Comparison of ENCODE assay signal across 7 mouse cellular contexts in the genomic region with DNA sequence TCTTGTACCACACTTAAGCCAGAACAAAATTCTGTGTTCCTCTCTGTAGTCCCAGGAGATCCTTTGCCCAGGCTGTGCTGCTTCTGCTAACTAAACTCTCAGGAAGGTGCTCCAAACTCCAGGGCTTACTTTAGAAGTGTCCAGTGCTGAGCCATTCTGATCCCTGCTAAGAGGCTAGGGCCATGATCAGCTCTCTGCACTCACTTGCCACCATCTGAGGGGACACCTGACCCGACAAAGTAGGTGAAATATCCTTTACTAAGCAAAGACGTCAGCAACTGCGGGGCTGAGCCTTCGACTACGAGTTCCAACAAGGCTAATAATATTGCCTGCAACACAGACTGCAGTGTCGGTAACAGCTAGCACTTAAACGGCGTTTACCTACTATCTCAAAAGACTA. TPM values are rescaled to one million over a fixed set of nuclear protein-coding genes. Genes with fewer than 3 reads are reported as not detected.
A peak's percentile ranks its signal among the peaks of the same experiment; 100 is the strongest.
DNase-seq lines count a peak whose midpoint lies in the region; ATAC-seq and TF ChIP-seq lines count a peak whose summit lies in the region.

No protein-coding gene starts in this region.

- H3K4me3 ChIP-seq in left cerebral cortex, adult 2 months = peak overlapping the region; percentile 85
- H3K4me3 ChIP-seq in hindbrain, embryonic 11.5 days (ENCODE audit: low read depth, low read length) = peak overlapping the region; percentile 58
- H3K4me3 ChIP-seq in midbrain, embryonic 14.5 days (replicated peaks; ENCODE audit: low read depth, low read length) = peak overlapping the region; percentile 57

- WGBS in hindbrain, embryonic 11.5 days = 4% methylated on average over 8 of the region's 8 CpGs
- 6% methylated on average over 8 of the region's 8 CpGs for WGBS in midbrain, embryonic 14.5 days

- peak overlapping the region; percentile 69; the same call in 1 of the 2 replicates for H3K9ac ChIP-seq in hindbrain, embryonic 11.5 days (ENCODE audit: low read depth, low read length)
- H3K9ac ChIP-seq in midbrain, embryonic 14.5 days (replicated peaks; ENCODE audit: low read length) = peak overlapping the region; percentile 51

- ATAC-seq in hindbrain, embryonic 11.5 days (ENCODE audit: low FRiP score) = no peak
- no peak for ATAC-seq in midbrain, embryonic 14.5 days (ENCODE audit: low FRiP score, low TSS enrichment)
- no peak for ATAC-seq in megakaryocyte-erythroid progenitor cell, adult 5-6 weeks (replicated peaks; ENCODE audit: low FRiP score, low TSS enrichment, poor library complexity, severe bottlenecking)

- peaks cover 5% of the 10 kb centered on the region; the same call in 1 of the 2 replicates for H3K4me1 ChIP-seq in hindbrain, embryonic 11.5 days (replicated peaks; ENCODE audit: control insufficient read depth, insufficient read depth, low read length)
- H3K4me1 ChIP-seq in midbrain, embryonic 14.5 days (ENCODE audit: control insufficient read depth, insufficient read depth, low read length) = peaks cover 11% of the 10 kb centered on the region

- no peak for DNase-seq in left cerebral cortex, adult 2 months (ENCODE audit: extremely low spot score in 1 of 2, low spot score in 2 of 2)
- DNase-seq in left cerebral cortex, adult 9 months (ENCODE audit: low spot score in 2 of 2) = no peak
- peak; percentile 11 for DNase-seq in c-Kit-positive CD71-positive TER-119-negative erythroid progenitor cells, embryonic 14.5 days (ENCODE audit: low read depth)
- no peak for DNase-seq in hindbrain, embryonic 11.5 days (ENCODE audit: low spot score)
- peak; percentile 42 for DNase-seq in midbrain, embryonic 14.5 days
- no peak for DNase-seq in left cerebral cortex, postnatal 10 days (ENCODE audit: extremely low spot score in 1 of 2, low spot score in 2 of 2)

- H3K36me3 ChIP-seq in hindbrain, embryonic 11.5 days (ENCODE audit: control insufficient read depth, insufficient read depth, low read length) = no peaks in the 10 kb centered on the region
- H3K36me3 ChIP-seq in midbrain, embryonic 14.5 days (ENCODE audit: control insufficient read depth, insufficient read depth, low read length) = no peaks in the 10 kb centered on the region; the same call in 1 of the 2 replicates

- no peaks in the 10 kb centered on the region for H3K9me3 ChIP-seq in hindbrain, embryonic 11.5 days (ENCODE audit: control insufficient read depth, low read length)
- H3K9me3 ChIP-seq in midbrain, embryonic 14.5 days (ENCODE audit: control insufficient read depth, low read length) = no peaks in the 10 kb centered on the region

- no peaks in the 10 kb centered on the region for H3K27me3 ChIP-seq in hindbrain, embryonic 11.5 days (ENCODE audit: control insufficient read depth, insufficient read depth, low read length)
- no peaks in the 10 kb centered on the region for H3K27me3 ChIP-seq in midbrain, embryonic 14.5 days (ENCODE audit: control insufficient read depth, insufficient read depth, low read length)

- no peak for TF ChIP-seq CTCF in left cerebral cortex, adult 2 months (IDR thresholded peaks at IDR 0.05)

- peak overlapping the region; percentile 82 for H3K4me2 ChIP-seq in hindbrain, embryonic 11.5 days (replicated peaks; ENCODE audit: low read depth, low read length)
- H3K4me2 ChIP-seq in midbrain, embryonic 14.5 days (ENCODE audit: low read length) = peak overlapping the region; percentile 98

- H3K27ac ChIP-seq in left cerebral cortex, adult 2 months = peak overlapping the region; percentile 69
- H3K27ac ChIP-seq in hindbrain, embryonic 11.5 days (ENCODE audit: low read depth, low read length) = no peak overlapping the region
- no peak overlapping the region for H3K27ac ChIP-seq in midbrain, embryonic 14.5 days (replicated peaks; ENCODE audit: low read depth, low read length)

- intact Hi-C loops in left cerebral cortex, adult 2 months (cut with DNase I) = loop anchor here (2.0 kb wide), 1 partner anchor 44 kb away; a partner anchor contains a TSS
- intact Hi-C loops in left cerebral cortex, postnatal 10 days (cut with DNase I) = no loop called here

RNA-seq across cellular contexts. Expression of a gene that starts 0.8 kb away (rescaled TPM):
- total RNA-seq in left cerebral cortex, adult 2 months (2021) = 100 to 1,000 TPM; 130 to 138 TPM
- polyA plus RNA-seq in hindbrain, embryonic 11.5 days (2014; fragmentation: Nextera tagmentation; extraction: Ambion mirVana) = 108 and 109 TPM in 2 replicates
- polyA plus RNA-seq in midbrain, embryonic 14.5 days (2014; fragmentation: Nextera tagmentation; extraction: Ambion mirVana) = 86.8 and 102 TPM in 2 replicates
- 10 to 100 TPM; 86.0 to 92.7 TPM for total RNA-seq in left cerebral cortex, postnatal 10 days (2021)
- 143 and 172 TPM in 2 replicates for total RNA-seq in megakaryocyte-erythroid progenitor cell, adult 5-6 weeks (2014; fragmentation: Nextera tagmentation)
- 46.2 and 80.7 TPM in 2 replicates for total RNA-seq in megakaryocyte-erythroid progenitor cell, adult 5-6 weeks (2017)

RNA-seq across cellular contexts. Expression of a gene that starts 4.3 kb away (rescaled TPM):
- 1 to 10 TPM in 1 of 2 experiments, under 1 TPM in 1; 0.37 to 1.1 TPM for total RNA-seq in left cerebral cortex, adult 2 months (2021)
- polyA plus RNA-seq in hindbrain, embryonic 11.5 days (2014; fragmentation: Nextera tagmentation; extraction: Ambion mirVana) = not detected in 2 replicates
- polyA plus RNA-seq in midbrain, embryonic 14.5 days (2014; fragmentation: Nextera tagmentation; extraction: Ambion mirVana) = not detected in 2 replicates
- total RNA-seq in left cerebral cortex, postnatal 10 days (2021) = under 1 TPM in 1 of 2 experiments, not detected in 1; 0.36 TPM
- not detected in 2 replicates for total RNA-seq in megakaryocyte-erythroid progenitor cell, adult 5-6 weeks (2014; fragmentation: Nextera tagmentation)
- total RNA-seq in megakaryocyte-erythroid progenitor cell, adult 5-6 weeks (2017) = not detected in 2 replicates

RNA-seq across cellular contexts. Expression of a gene that starts 44.0 kb away (rescaled TPM):
- total RNA-seq in left cerebral cortex, adult 2 months (2021) = 10 to 100 TPM; 38.6 to 47.5 TPM
- polyA plus RNA-seq in hindbrain, embryonic 11.5 days (2014; fragmentation: Nextera tagmentation; extraction: Ambion mirVana) = 75.0 and 75.7 TPM in 2 replicates
- polyA plus RNA-seq in midbrain, embryonic 14.5 days (2014; fragmentation: Nextera tagmentation; extraction: Ambion mirVana) = 25.8 and 36.3 TPM in 2 replicates
- 10 to 100 TPM; 37.3 to 39.5 TPM for total RNA-seq in left cerebral cortex, postnatal 10 days (2021)
- 59.9 and 74.0 TPM in 2 replicates for total RNA-seq in megakaryocyte-erythroid progenitor cell, adult 5-6 weeks (2014; fragmentation: Nextera tagmentation)
- total RNA-seq in megakaryocyte-erythroid progenitor cell, adult 5-6 weeks (2017) = 98.6 and 103 TPM in 2 replicates

Comparison
In these comparisons a context has a peak if more than half of its experiments do, and no peak if none do; other contexts are left out.
1. DNase-seq: peak in c-Kit-positive CD71-positive TER-119-negative erythroid progenitor cells, embryonic 14.5 days (single experiment) and midbrain, embryonic 14.5 days (single experiment); none in left cerebral cortex, adult 2 months (0 of 2), left cerebral cortex, adult 9 months (0 of 2), hindbrain, embryonic 11.5 days (single experiment) and left cerebral cortex, postnatal 10 days (0 of 2).
2. Peak in every context shown above with its lines, with median percentiles within 50 percentile points of each other: H3K4me3 ChIP-seq.